ENCODE assay signal across 10 mouse cellular contexts in the genomic region with DNA sequence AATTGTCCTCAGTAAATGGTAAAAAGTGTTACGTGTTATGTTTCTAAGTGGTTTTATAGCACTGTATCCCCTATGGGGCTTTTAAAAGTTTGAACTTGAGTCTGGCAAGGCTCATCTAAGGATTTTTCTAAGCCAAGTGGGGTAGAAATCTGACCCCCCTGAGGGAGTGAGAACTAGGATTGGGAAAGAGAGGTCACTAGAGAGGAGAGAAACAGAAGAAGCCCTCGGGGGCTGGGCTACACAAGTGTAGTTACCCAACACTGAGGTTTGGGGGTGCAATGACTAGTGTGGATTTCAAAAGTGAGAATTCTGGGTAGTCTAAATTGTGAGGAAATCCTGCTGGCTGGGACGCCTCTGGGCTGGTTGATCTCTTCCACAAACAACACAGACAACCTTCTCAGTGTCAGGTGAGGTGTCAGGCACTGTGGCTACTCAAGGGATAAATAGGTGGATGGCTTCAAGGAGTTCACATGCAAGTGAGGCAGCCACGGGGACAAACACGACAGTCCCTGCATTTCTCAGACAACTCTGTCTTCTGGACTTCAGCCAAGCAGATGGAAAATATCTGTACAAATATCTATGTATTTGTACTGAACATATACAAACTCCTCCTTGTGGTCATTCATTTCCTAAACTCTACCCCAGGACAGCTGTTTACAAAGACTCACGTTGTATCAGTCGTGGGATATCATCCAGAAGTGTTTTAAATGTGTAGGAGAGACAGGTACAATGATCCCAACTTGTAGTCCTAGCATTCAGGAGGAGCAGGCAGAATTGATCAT. TPM values are rescaled to one million over a fixed set of nuclear protein-coding genes. Genes with fewer than 3 reads are reported as not detected.
DNase-seq lines count a peak whose midpoint lies in the region; ATAC-seq and TF ChIP-seq lines count a peak whose summit lies in the region.
"Had no signal": no experiment of that assay in that cellular context is flagged by ENCODE, and none has a peak within 500 bp of the region (broad histone marks: within the 10 kb centered on the region; RNA-seq: fewer than 3 reads in every experiment).

No protein-coding gene starts in this region.

- no peak for ATAC-seq in intestine, embryonic 15.5 days
- no peak for ATAC-seq in hindbrain, postnatal 0 days
- ATAC-seq in forebrain, embryonic 12.5 days (ENCODE audit: low FRiP score) = no peak

- DNase-seq in lung, adult 18-20 months = peak; percentile 44 to 61
- no peak for DNase-seq in lung, adult 2 months
- DNase-seq in lung, postnatal 10 days = peak; percentile 38
- DNase-seq in hindbrain, postnatal 0 days (ENCODE audit: low spot score) = no peak
- DNase-seq in urinary bladder, adult 18-20 months (ENCODE audit: low spot score in 2 of 2) = no peak
- DNase-seq: right cerebral cortex, postnatal 14 days; thymus, postnatal 14 days had no signal

- no peaks in the 10 kb centered on the region for H3K27me3 ChIP-seq in intestine, embryonic 15.5 days (replicated peaks)
- H3K27me3 ChIP-seq in hindbrain, postnatal 0 days (ENCODE audit: insufficient read depth, low read length) = no peaks in the 10 kb centered on the region
- no peaks in the 10 kb centered on the region for H3K27me3 ChIP-seq in forebrain, embryonic 12.5 days

- peak overlapping the region; percentile 37; the same call in 1 of the 2 replicates for H3K27ac ChIP-seq in intestine, embryonic 15.5 days
- H3K27ac ChIP-seq in hindbrain, postnatal 0 days = no peak overlapping the region
- H3K27ac ChIP-seq in forebrain, embryonic 12.5 days = no peak overlapping the region

- H3K9me3 ChIP-seq in intestine, embryonic 15.5 days = no peaks in the 10 kb centered on the region
- no peaks in the 10 kb centered on the region for H3K9me3 ChIP-seq in hindbrain, postnatal 0 days (ENCODE audit: low read length)
- 0 out of 2 replicates have a peak, but pooled peaks cover under 1% of the 10 kb centered on the region for H3K9me3 ChIP-seq in forebrain, embryonic 12.5 days
- H3K9me3 ChIP-seq: G1E had no signal

- H3K4me3 ChIP-seq in lung, adult 2 months (replicated peaks; ENCODE audit: extremely low read depth, low read depth, low read length) = no peak overlapping the region
- H3K4me3 ChIP-seq in intestine, embryonic 15.5 days (replicated peaks) = no peak overlapping the region
- no peak overlapping the region for H3K4me3 ChIP-seq in hindbrain, postnatal 0 days (ENCODE audit: low read length)
- H3K4me3 ChIP-seq in forebrain, embryonic 12.5 days (replicated peaks) = no peak overlapping the region

- no peaks in the 10 kb centered on the region for H3K36me3 ChIP-seq in intestine, embryonic 15.5 days
- no peaks in the 10 kb centered on the region for H3K36me3 ChIP-seq in hindbrain, postnatal 0 days (ENCODE audit: insufficient read depth, low read length)
- H3K36me3 ChIP-seq in forebrain, embryonic 12.5 days (replicated peaks) = no peaks in the 10 kb centered on the region
- H3K36me3 ChIP-seq: G1E had no signal

- H3K9ac ChIP-seq in intestine, embryonic 15.5 days = no peak overlapping the region; the same call in 1 of the 2 replicates
- H3K9ac ChIP-seq in hindbrain, postnatal 0 days (replicated peaks; ENCODE audit: low read length) = no peak overlapping the region
- H3K9ac ChIP-seq in forebrain, embryonic 12.5 days = no peak overlapping the region

- TF ChIP-seq POLR2A in lung, adult 2 months (IDR thresholded peaks at IDR 0.05; ENCODE audit: borderline replicate concordance, extremely low read depth, low read depth, low read length) = no peak

- no peak overlapping the region for H3K4me2 ChIP-seq in intestine, embryonic 15.5 days (replicated peaks)
- H3K4me2 ChIP-seq in hindbrain, postnatal 0 days (ENCODE audit: low read depth, low read length) = no peak overlapping the region
- no peak overlapping the region for H3K4me2 ChIP-seq in forebrain, embryonic 12.5 days

- no peak for TF ChIP-seq CTCF in lung, adult 2 months (IDR thresholded peaks at IDR 0.05; ENCODE audit: insufficient read depth, low read length)
- TF ChIP-seq CTCF in hindbrain, postnatal 0 days (IDR thresholded peaks at IDR 0.05; ENCODE audit: low read depth) = no peak

- no peaks in the 10 kb centered on the region for H3K4me1 ChIP-seq in lung, adult 2 months (ENCODE audit: control insufficient read depth, insufficient read depth, low read length)
- H3K4me1 ChIP-seq in intestine, embryonic 15.5 days (replicated peaks) = peaks cover 22% of the 10 kb centered on the region
- no peaks in the 10 kb centered on the region for H3K4me1 ChIP-seq in hindbrain, postnatal 0 days (ENCODE audit: insufficient read depth, low read length)
- no peaks in the 10 kb centered on the region for H3K4me1 ChIP-seq in forebrain, embryonic 12.5 days

- WGBS in lung, adult 2 months = 36% methylated on average over 7 of the region's 7 CpGs
- WGBS in intestine, embryonic 15.5 days = 29% methylated on average over 7 of the region's 7 CpGs
- 67% methylated on average over 7 of the region's 7 CpGs for WGBS in hindbrain, postnatal 0 days
- WGBS in forebrain, embryonic 12.5 days = 74% methylated on average over 7 of the region's 7 CpGs

RNA-seq across cellular contexts. Expression of a gene that starts 10.8 kb away (rescaled TPM):
- polyA plus RNA-seq in lung, adult 2 months (2012; rRNA removed) = 24.2 and 26.5 TPM in 2 replicates
- 46.7 and 46.9 TPM in 2 replicates for polyA plus RNA-seq in intestine, embryonic 15.5 days (2015; fragmentation: Nextera tagmentation; extraction: Ambion mirVana)
- total RNA-seq in hindbrain, postnatal 0 days (2014; rRNA removed) = 37.4 and 46.9 TPM in 2 replicates
- polyA plus RNA-seq in hindbrain, postnatal 0 days (2015; fragmentation: Nextera tagmentation; extraction: Ambion mirVana) = 15.9 and 17.0 TPM in 2 replicates
- 58.3 and 63.5 TPM in 2 replicates for polyA plus RNA-seq in forebrain, embryonic 12.5 days (2016; fragmentation: Nextera tagmentation; extraction: Ambion mirVana)

RNA-seq across cellular contexts. Expression of a gene that starts 43.9 kb away (rescaled TPM):
- polyA plus RNA-seq in lung, adult 2 months (2012; rRNA removed) = 38.4 and 39.4 TPM in 2 replicates
- 13.7 and 15.3 TPM in 2 replicates for polyA plus RNA-seq in intestine, embryonic 15.5 days (2015; fragmentation: Nextera tagmentation; extraction: Ambion mirVana)
- 41.0 and 44.1 TPM in 2 replicates for total RNA-seq in hindbrain, postnatal 0 days (2014; rRNA removed)
- polyA plus RNA-seq in hindbrain, postnatal 0 days (2015; fragmentation: Nextera tagmentation; extraction: Ambion mirVana) = 9.7 TPM in 2 replicates
- 20.3 and 20.6 TPM in 2 replicates for polyA plus RNA-seq in forebrain, embryonic 12.5 days (2016; fragmentation: Nextera tagmentation; extraction: Ambion mirVana)

Comparison
In these comparisons a context has a peak if more than half of its experiments do, and no peak if none do; other contexts are left out.
1. DNase-seq: peak in lung, adult 18-20 months (2 of 2) and lung, postnatal 10 days (single experiment); none in lung, adult 2 months (single experiment), hindbrain, postnatal 0 days (single experiment) and urinary bladder, adult 18-20 months (0 of 2).